Mouse (Mus musculus) heart, embryonic 11.5 days (tissue): ENCODE results near the gene Cfap221. TPM values are rescaled to one million over a fixed set of nuclear protein-coding genes. Genes with fewer than 3 reads are reported as not detected.

Source experiments
- ATAC-seq: fragments of 200-750 bp; cut with Nextera tagmentation; replicated peaks from 2 replicates; pipeline ENCODE4 v1.8.0; 2017; ENCODE audit warnings: moderate library complexity; ENCODE audit not compliant: insufficient number of reproducible peaks, low FRiP score, low TSS enrichment
- H3K27ac ChIP-seq: fragments of 300-500 bp; sonication (generic); 2 replicates; pipeline ENCODE4 v1.5.1; 2014; ENCODE audit warnings: mild to moderate bottlenecking, low read depth, low read length
- H3K27me3 ChIP-seq: fragments of 300-500 bp; sonication (generic); 2 replicates; pipeline ENCODE4 v1.6.1; 2014; ENCODE audit warnings: mild to moderate bottlenecking, low read length, mixed read lengths; ENCODE audit not compliant: control insufficient read depth, insufficient read depth
- H3K36me3 ChIP-seq: fragments of 300-500 bp; sonication (generic); 2 replicates; pipeline ENCODE4 v1.6.1; 2014; ENCODE audit warnings: mild to moderate bottlenecking, low read length, moderate library complexity, mixed read lengths; ENCODE audit not compliant: control insufficient read depth, insufficient read depth
- H3K4me1 ChIP-seq: fragments of 300-500 bp; sonication (generic); 2 replicates; pipeline ENCODE4 v1.6.1; 2014; ENCODE audit warnings: low read length; ENCODE audit not compliant: control insufficient read depth, insufficient read depth
- H3K4me2 ChIP-seq: fragments of 300-500 bp; sonication (generic); 2 replicates; pipeline ENCODE4 v1.6.1; 2014; ENCODE audit warnings: mild to moderate bottlenecking, moderate library complexity
- H3K4me3 ChIP-seq: fragments of 300-500 bp; sonication (generic); 2 replicates; pipeline ENCODE4 v1.5.1; 2014; ENCODE audit warnings: low read depth, low read length
- H3K9ac ChIP-seq: fragments of 300-500 bp; sonication (generic); 2 replicates; pipeline ENCODE4 v1.6.1; 2014; ENCODE audit warnings: mild to moderate bottlenecking, low read depth, low read length, moderate library complexity
- H3K9me3 ChIP-seq: fragments of 300-500 bp; sonication (generic); replicated peaks from 2 replicates; pipeline ENCODE4 v1.6.1; 2016; ENCODE audit warnings: low read length; ENCODE audit not compliant: control insufficient read depth
- WGBS: fragments of 180-500 bp; shearing (Covaris S2); extraction: QIAGEN DNeasy Blood & Tissue Kit; methylation state at CpG from one replicate; pipeline ENCODE4 v1.1.7; 2014; ENCODE audit not compliant: insufficient replicate concordance; 5-methylcytosine and 5-hydroxymethylcytosine counted together
- polyA plus RNA-seq: library from polyadenylated mRNA; unstranded; fragments of >200 nt; fragmentation: Nextera tagmentation; extraction: Ambion mirVana; gene quantifications from 2 replicates; pipeline ENCODE4 v1.2.1, GENCODE M21; 2014

Cfap221 gene
- polyA plus RNA-seq, 1 experiment from 2014 or later: 0.17 TPM

DNA sequence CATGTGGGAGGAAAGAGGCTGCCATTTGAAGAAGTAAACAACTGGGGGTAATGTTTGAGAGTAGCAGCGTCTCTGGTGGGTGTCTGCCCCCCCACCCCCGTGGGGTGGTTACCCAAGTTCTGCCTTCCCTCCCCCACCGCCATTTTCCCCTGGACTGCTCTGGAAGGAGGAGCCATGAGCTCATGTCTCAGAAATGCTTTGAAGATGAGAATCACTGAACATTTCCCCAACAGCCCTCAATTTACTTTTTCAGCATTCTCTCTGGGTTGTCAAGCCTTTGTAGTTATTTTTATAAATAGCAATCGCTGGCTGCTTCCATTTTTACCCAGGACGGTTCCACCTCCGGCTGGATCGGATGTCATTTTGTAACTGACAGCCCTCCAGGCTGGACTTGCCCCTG, 110.7 kb downstream of the Cfap221 start:
- ATAC-seq: no peak
- no peak overlapping the region for H3K9ac ChIP-seq
- no peaks in the 10 kb centered on the region for H3K27me3 ChIP-seq
- no peaks in the 10 kb centered on the region for H3K36me3 ChIP-seq
- H3K4me2 ChIP-seq: no peak overlapping the region
- WGBS: 41% methylated on average over 7 of the region's 7 CpGs
- H3K4me1 ChIP-seq: 0 out of 2 replicates have a peak, but pooled peaks cover 3% of the 10 kb centered on the region
- H3K27ac ChIP-seq: no peak overlapping the region
- no peak overlapping the region for H3K4me3 ChIP-seq
- no peaks in the 10 kb centered on the region for H3K9me3 ChIP-seq

DNA sequence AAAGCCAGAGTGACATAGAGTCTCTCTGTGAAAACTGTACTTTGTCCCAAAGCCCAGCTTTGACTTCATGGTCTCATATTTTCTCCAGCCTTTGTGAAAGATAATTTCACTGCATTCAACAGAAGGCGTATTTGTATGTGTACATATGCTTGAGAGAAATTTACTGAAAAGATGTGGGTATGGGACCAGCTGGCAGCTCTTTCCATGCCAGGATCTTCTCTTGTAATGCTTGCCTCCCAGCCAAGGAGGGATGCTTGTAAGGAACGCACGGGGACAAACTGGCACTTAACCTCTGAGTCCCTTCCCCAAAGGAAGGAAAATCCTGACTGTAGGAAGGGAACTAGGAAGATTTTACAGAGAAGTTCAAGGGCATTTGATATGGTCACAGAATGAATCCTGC, 112.8 kb downstream of the Cfap221 start:
- Histone ChIP-seq H3K27me3 (no peaks in the 10 kb centered on the region), H3K4me1 (0 out of 2 replicates have a peak, but pooled peaks cover 3% of the 10 kb centered on the region), H3K4me3 (no peak overlapping the region), H3K4me2 (no peak overlapping the region), H3K36me3 (no peaks in the 10 kb centered on the region), H3K27ac (no peak overlapping the region), H3K9me3 (no peaks in the 10 kb centered on the region), H3K9ac (no peak overlapping the region)
- ATAC-seq: no peak
- 82% methylated on average over 3 of the region's 3 CpGs for WGBS

GRCm38 (mm10) chr1:119878909-119879308, 118.1 kb downstream of the Cfap221 start:
- Histone ChIP-seq H3K4me1 (no peaks in the 10 kb centered on the region), H3K36me3 (no peaks in the 10 kb centered on the region), H3K27ac (no peak overlapping the region), H3K27me3 (no peaks in the 10 kb centered on the region), H3K9ac (no peak overlapping the region), H3K9me3 (no peaks in the 10 kb centered on the region), H3K4me2 (no peak overlapping the region), H3K4me3 (no peak overlapping the region)
- no peak for ATAC-seq
- 80% methylated on average over 7 of the region's 7 CpGs for WGBS

- Histone ChIP-seq H3K4me1 (no peaks in the 10 kb centered on the region), H3K27me3 (no peaks in the 10 kb centered on the region), H3K4me2 (no peak overlapping the region), H3K4me3 (no peak overlapping the region), H3K9me3 (no peaks in the 10 kb centered on the region), H3K9ac (no peak overlapping the region), H3K27ac (no peak overlapping the region), H3K36me3 (no peaks in the 10 kb centered on the region)
- no peak for ATAC-seq
- WGBS: 82% methylated on average over 4 of the region's 4 CpGs
These were observed 119.6 kb downstream of the Cfap221 start for GRCm38 (mm10) chr1:119877469-119877868.

Other genes with a start within 250 kb of the Cfap221 start
- gene Ptpn4, start 159.6 kb downstream of the Cfap221 start, polyA plus RNA-seq: 4.8 and 5.9 TPM in 2 replicates
- gene Tmem177, start 84.0 kb downstream of the Cfap221 start, polyA plus RNA-seq: 6.3 and 6.4 TPM in 2 replicates
- 0.15 TPM in 1 of 2 replicates, not detected in the other for gene Sctr, start 9.7 kb upstream of the Cfap221 start, polyA plus RNA-seq
- gene Tmem37, start 76.8 kb upstream of the Cfap221 start, polyA plus RNA-seq: 19.1 and 19.6 TPM in 2 replicates
- gene Dbi, start 123.8 kb upstream of the Cfap221 start, polyA plus RNA-seq: 639 and 662 TPM in 2 replicates
- 11.8 and 13.1 TPM in 2 replicates for gene 3110009E18Rik, start 124.0 kb upstream of the Cfap221 start, polyA plus RNA-seq